In genomic region chr1:106647336-106647735, GRCm38 (mm10) we compare ENCODE assay signal across 6 mouse cellular contexts.
"Had no signal": no experiment of that assay in that cellular context is flagged by ENCODE, and none has a peak within 500 bp of the region (broad histone marks: within the 10 kb centered on the region; RNA-seq: fewer than 3 reads in every experiment).

No protein-coding gene starts in this region.

- DNase-seq: kidney, postnatal 10 days; left cerebral cortex, postnatal 4 days; lung, adult 2 months; lung, postnatal 36 days; right cerebral cortex, postnatal 14 days; thymus, postnatal 4 days had no signal
